ENCODE assay signal across 8 mouse cellular contexts in the genomic region with DNA sequence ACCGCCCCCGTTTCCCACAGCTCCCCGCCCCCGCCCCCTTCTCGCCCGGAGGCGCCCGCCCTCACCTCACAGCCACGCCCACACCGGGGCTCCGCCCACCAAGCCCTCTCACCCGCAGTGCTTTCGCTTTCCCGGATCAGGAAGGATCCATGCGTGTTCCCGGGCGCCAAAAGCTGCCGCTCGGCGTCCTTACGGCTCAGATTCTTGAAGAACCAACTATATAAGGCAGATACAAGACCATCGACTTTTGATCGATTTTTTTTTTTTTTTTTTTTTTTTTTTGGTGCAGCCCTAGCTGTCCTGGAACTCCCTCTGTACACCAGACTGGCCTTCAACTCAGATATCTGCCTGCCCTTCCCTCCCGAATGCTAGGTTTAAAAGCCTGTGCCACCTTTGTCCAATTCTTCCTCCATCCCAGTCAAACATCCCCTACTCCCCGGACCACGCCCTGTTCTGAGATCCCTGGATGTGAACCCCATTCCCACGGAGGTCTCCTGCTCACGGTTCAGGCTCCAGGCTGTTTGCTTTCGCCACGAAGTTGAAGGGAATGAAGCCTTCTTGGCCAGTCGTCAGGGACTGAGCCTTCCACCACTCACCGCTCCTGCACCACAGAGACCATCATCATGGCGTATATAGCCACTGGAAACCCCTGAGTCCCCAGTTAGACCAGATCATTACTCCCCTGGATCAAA. TPM values are rescaled to one million over a fixed set of nuclear protein-coding genes. Genes with fewer than 3 reads are reported as not detected.
DNase-seq lines count a peak whose midpoint lies in the region; ATAC-seq lines count a peak whose summit lies in the region.

No protein-coding gene starts in this region.

- peak overlapping the region; percentile 61 for H3K9ac ChIP-seq in intestine, embryonic 16.5 days (ENCODE audit: low read depth, low read length)

- H3K36me3 ChIP-seq in intestine, embryonic 16.5 days (ENCODE audit: control insufficient read depth, insufficient read depth, low read length): no peaks in the 10 kb centered on the region

- 6% methylated on average over 33 of the region's 33 CpGs for WGBS in intestine, embryonic 16.5 days

- peak overlapping the region; percentile 33 for H3K27ac ChIP-seq in intestine, embryonic 16.5 days (ENCODE audit: low read length)

- H3K4me2 ChIP-seq in intestine, embryonic 16.5 days (ENCODE audit: low read depth, low read length): peak overlapping the region; percentile 89

- peak overlapping the region; percentile 46 for H3K4me3 ChIP-seq in intestine, embryonic 16.5 days (ENCODE audit: low read length)

- intact Hi-C loops in gastrocnemius, postnatal 36 days (cut with DNase I): no loop called here
- intact Hi-C loops in left cerebral cortex, postnatal 25 days (cut with DNase I): no loop called here

- no peaks in the 10 kb centered on the region for H3K9me3 ChIP-seq in intestine, embryonic 16.5 days (ENCODE audit: control insufficient read depth, low read length)

- DNase-seq in adrenal gland, postnatal 10 days: peak; percentile 96
- peak; percentile 91 for DNase-seq in embryo, embryonic 9.5 days (ENCODE audit: extremely low spot score)
- DNase-seq in gastrocnemius, postnatal 36 days: peak; percentile 74 to 88
- DNase-seq in left cerebral cortex, postnatal 25 days (ENCODE audit: low spot score in 2 of 2): peak; percentile 73 to 76
- peak; percentile 93 for DNase-seq in mesoderm, embryonic 11.5 days (ENCODE audit: low read depth, low spot score)
- DNase-seq in right cerebral cortex, postnatal 25 days: peak; percentile 77
- peak; percentile 85 to 89 for DNase-seq in urinary bladder, postnatal 36 days (ENCODE audit: low spot score in 2 of 2)

- H3K27me3 ChIP-seq in intestine, embryonic 16.5 days (replicated peaks; ENCODE audit: control insufficient read depth, insufficient read depth, low read length): no peaks in the 10 kb centered on the region

- peaks cover 17% of the 10 kb centered on the region for H3K4me1 ChIP-seq in intestine, embryonic 16.5 days (ENCODE audit: control insufficient read depth, insufficient read depth, low read length)

- ATAC-seq in intestine, embryonic 16.5 days: peak; percentile 89

RNA-seq across cellular contexts. Expression of gene Hdac1, which starts 14.2 kb away (rescaled TPM):
- 10 to 100 TPM; 54.5 to 59.1 TPM for total RNA-seq in adrenal gland, postnatal 10 days (2021)
- 1 to 10 TPM; 9.0 to 9.9 TPM for total RNA-seq in gastrocnemius, postnatal 36 days (2021)
- polyA plus RNA-seq in intestine, embryonic 16.5 days (2015; fragmentation: Nextera tagmentation; extraction: Ambion mirVana): 196 and 207 TPM in 2 replicates
- total RNA-seq in left cerebral cortex, postnatal 25 days (2021): 10 to 100 TPM; 28.5 to 31.6 TPM

RNA-seq across cellular contexts. Expression of gene Lck, which starts 16.8 kb away (rescaled TPM):
- 1 to 10 TPM; 8.1 to 9.8 TPM for total RNA-seq in adrenal gland, postnatal 10 days (2021)
- 1 to 10 TPM in 1 of 2 experiments, not detected in 1; 6.2 TPM for total RNA-seq in gastrocnemius, postnatal 36 days (2021)
- 6.1 and 7.9 TPM in 2 replicates for polyA plus RNA-seq in intestine, embryonic 16.5 days (2015; fragmentation: Nextera tagmentation; extraction: Ambion mirVana)
- 1 to 10 TPM; 2.5 to 2.7 TPM for total RNA-seq in left cerebral cortex, postnatal 25 days (2021)

RNA-seq across cellular contexts. Expression of gene Fam167b, which starts 21.7 kb away (rescaled TPM):
- 10 to 100 TPM; 24.4 to 28.1 TPM for total RNA-seq in adrenal gland, postnatal 10 days (2021)
- total RNA-seq in gastrocnemius, postnatal 36 days (2021): not detected
- polyA plus RNA-seq in intestine, embryonic 16.5 days (2015; fragmentation: Nextera tagmentation; extraction: Ambion mirVana): 2.3 and 2.4 TPM in 2 replicates
- under 1 TPM in 1 of 2 experiments, not detected in 1; 0.50 TPM for total RNA-seq in left cerebral cortex, postnatal 25 days (2021)

RNA-seq across cellular contexts. Expression of gene Marcksl1, which starts 43.3 kb away (rescaled TPM):
- total RNA-seq in adrenal gland, postnatal 10 days (2021): 10 to 100 TPM; 75.3 to 85.9 TPM
- 1 to 10 TPM; 1.0 to 1.9 TPM for total RNA-seq in gastrocnemius, postnatal 36 days (2021)
- 289 and 312 TPM in 2 replicates for polyA plus RNA-seq in intestine, embryonic 16.5 days (2015; fragmentation: Nextera tagmentation; extraction: Ambion mirVana)
- total RNA-seq in left cerebral cortex, postnatal 25 days (2021): 100 to 1,000 TPM; 196 to 227 TPM

RNA-seq across cellular contexts. Expression of gene Eif3i, which starts 43.8 kb away (rescaled TPM):
- total RNA-seq in adrenal gland, postnatal 10 days (2021): 100 to 1,000 TPM; 192 to 198 TPM
- total RNA-seq in gastrocnemius, postnatal 36 days (2021): 100 to 1,000 TPM; 116 to 135 TPM
- polyA plus RNA-seq in intestine, embryonic 16.5 days (2015; fragmentation: Nextera tagmentation; extraction: Ambion mirVana): 255 and 274 TPM in 2 replicates
- total RNA-seq in left cerebral cortex, postnatal 25 days (2021): 100 to 1,000 TPM; 133 to 136 TPM

Comparison
In these comparisons a context has a peak if more than half of its experiments do, and no peak if none do; other contexts are left out.
1. Peak in every context shown above with its lines: DNase-seq, ATAC-seq, H3K4me3 ChIP-seq and H3K27ac ChIP-seq.
2. RNA of gene Fam167b, which starts 21.7 kb away (total RNA-seq): 24.4 to 28.1 TPM in adrenal gland, postnatal 10 days; 0.50 TPM in left cerebral cortex, postnatal 25 days and not detected in gastrocnemius, postnatal 36 days; every median in the first group is over 10 times any median in the second.